Mouse (Mus musculus): ENCODE measurements at regions not wholly inside any gene's neighbourhood (a gene's known extent, or its start where the extent isn't known, plus 50 kb on each side); places are given as distances from the start of the nearest gene placed in this dataset.

- no peak for TF ChIP-seq CTCF (IDR thresholded peaks at IDR 0.05; ENCODE audit: extremely low read depth, insufficient read length, insufficient replicate concordance, low read depth, low read length)
- no peak for TF ChIP-seq POLR2A (IDR thresholded peaks at IDR 0.05; ENCODE audit: low read depth, low read length)
These were observed 227.3 kb upstream of the Rora start for GRCm38 (mm10) chr9:68426286-68426685.

Measured in small intestine, adult 2 months (tissue).